Mouse (Mus musculus): ENCODE measurements around the gene Slc7a7. TPM values are rescaled to one million over a fixed set of nuclear protein-coding genes. Genes with fewer than 3 reads are reported as not detected.

Gene Slc7a7
- 3.2 and 4.4 TPM in 2 replicates for polyA plus RNA-seq (2012; rRNA removed)

GRCm38 (mm10) chr14:54417623-54418081 is at the start of gene Slc7a7:
Slc7a7 (minus strand) TSS chr14:54417780.

GRCm38 (mm10) chr14:54463959-54464292 is 46.3 kb upstream of the Slc7a7 start, which contains the start of gene Lrp10:
Lrp10 (plus strand) TSS chr14:54464137.

GRCm38 (mm10) chr14:54431334-54432077 is 13.9 kb upstream of the Slc7a7 start, which contains the start of gene Mmp14:
Mmp14 (plus strand) TSS chr14:54431612.

GRCm38 (mm10) chr14:54426689-54427398 is 9.3 kb upstream of the Slc7a7 start, which contains the start of gene Mrpl52:
Mrpl52 (plus strand) TSS chr14:54426909.

GRCm38 (mm10) chr14:54360577-54361340 is 56.8 kb downstream of the Slc7a7 start, which contains the start of gene Oxa1l:
Oxa1l (plus strand) TSS chr14:54360834.

Other genes starting within 250 kb of the Slc7a7 start
- 231 and 238 TPM in 2 replicates for gene Dad1, start 163.7 kb downstream of the Slc7a7 start, polyA plus RNA-seq (2012; rRNA removed)
- 20.1 and 22.3 TPM in 2 replicates for gene Abhd4, start 163.6 kb downstream of the Slc7a7 start, polyA plus RNA-seq (2012; rRNA removed)
- 0.01 TPM in 1 of 2 replicates, not detected in the other for gene Olfr49, start 132.8 kb downstream of the Slc7a7 start, polyA plus RNA-seq (2012; rRNA removed)
- gene Oxa1l, start 56.9 kb downstream of the Slc7a7 start, polyA plus RNA-seq (2012; rRNA removed) = 83.9 and 86.0 TPM in 2 replicates
- 261 and 274 TPM in 2 replicates for gene Mrpl52, start 9.1 kb upstream of the Slc7a7 start, polyA plus RNA-seq (2012; rRNA removed)
- gene Mmp14, start 13.8 kb upstream of the Slc7a7 start, polyA plus RNA-seq (2012; rRNA removed) = 52.9 and 57.1 TPM in 2 replicates
- gene Lrp10, start 46.4 kb upstream of the Slc7a7 start, polyA plus RNA-seq (2012; rRNA removed) = 29.7 and 31.7 TPM in 2 replicates
- 17.0 and 19.6 TPM in 2 replicates for gene Rem2, start 58.3 kb upstream of the Slc7a7 start, polyA plus RNA-seq (2012; rRNA removed)
- 92.5 and 93.8 TPM in 2 replicates for gene Prmt5, start 99.7 kb upstream of the Slc7a7 start, polyA plus RNA-seq (2012; rRNA removed)
- gene Haus4, start 136.8 kb upstream of the Slc7a7 start, polyA plus RNA-seq (2012; rRNA removed) = 13.7 and 14.3 TPM in 2 replicates
- 5.5 and 6.2 TPM in 2 replicates for gene Ajuba, start 159.8 kb upstream of the Slc7a7 start, polyA plus RNA-seq (2012; rRNA removed)
- 8.3 TPM in 2 replicates for gene 4931414P19Rik, start 188.2 kb upstream of the Slc7a7 start, polyA plus RNA-seq (2012; rRNA removed)
- gene Psmb5, start 200.2 kb upstream of the Slc7a7 start, polyA plus RNA-seq (2012; rRNA removed) = 248 and 267 TPM in 2 replicates
- gene Psmb11, start 203.7 kb upstream of the Slc7a7 start, polyA plus RNA-seq (2012; rRNA removed) = 0.04 and 0.06 TPM in 2 replicates
- not detected in 2 replicates for gene Gm17606, start 223.2 kb upstream of the Slc7a7 start, polyA plus RNA-seq (2012; rRNA removed)
- 39.6 and 45.5 TPM in 2 replicates for gene Cdh24, start 223.6 kb upstream of the Slc7a7 start, polyA plus RNA-seq (2012; rRNA removed)

Data from central nervous system, embryonic 18 days (tissue).